Mouse (Mus musculus): ENCODE measurements at regions not wholly inside any gene's neighbourhood (a gene's known extent, or its start where the extent isn't known, plus 50 kb on each side); places are given as distances from the start of the nearest gene placed in this dataset.

DNA sequence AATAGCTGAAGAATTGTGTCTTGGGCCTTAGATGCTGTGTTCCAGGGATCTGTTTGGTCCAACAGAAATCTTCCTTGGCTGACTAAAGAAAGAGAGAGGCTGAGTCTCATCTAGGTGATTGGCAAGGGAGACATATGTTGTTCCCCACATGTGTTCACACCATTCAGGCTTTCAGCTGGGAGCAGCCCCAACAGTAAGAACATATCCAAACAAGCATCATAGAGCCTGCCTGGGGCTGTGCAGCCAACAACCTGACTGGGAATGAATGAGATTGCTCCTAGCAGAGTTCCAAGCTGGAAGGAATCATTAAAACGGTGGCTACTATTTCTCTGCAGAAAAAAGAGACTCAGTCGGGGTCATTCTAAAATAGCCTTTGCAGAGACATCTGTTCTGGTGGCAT, 350.3 kb downstream of the Lpin1 start:
- no peak for DNase-seq

DNA sequence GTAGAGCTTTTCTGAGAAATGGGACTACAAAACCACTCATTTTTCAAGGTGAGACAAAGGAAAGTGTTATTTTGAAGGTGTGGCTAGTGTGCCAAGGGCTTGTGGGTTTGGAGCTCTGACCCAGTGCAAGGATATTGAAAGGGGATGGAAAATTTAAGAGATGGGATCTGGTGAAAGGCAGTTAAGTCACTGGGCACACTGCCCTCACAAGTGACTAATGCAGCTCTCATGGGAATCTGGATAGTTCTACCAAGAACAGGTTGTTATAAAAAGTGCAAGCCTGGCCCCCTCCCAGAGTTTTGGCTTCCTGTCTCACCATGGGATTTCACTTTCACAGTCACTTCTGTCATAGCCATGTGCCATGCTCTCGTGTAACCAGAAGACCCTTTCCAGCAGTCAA, 360.1 kb downstream of the Lpin1 start:
- DNase-seq = no peak

DNA sequence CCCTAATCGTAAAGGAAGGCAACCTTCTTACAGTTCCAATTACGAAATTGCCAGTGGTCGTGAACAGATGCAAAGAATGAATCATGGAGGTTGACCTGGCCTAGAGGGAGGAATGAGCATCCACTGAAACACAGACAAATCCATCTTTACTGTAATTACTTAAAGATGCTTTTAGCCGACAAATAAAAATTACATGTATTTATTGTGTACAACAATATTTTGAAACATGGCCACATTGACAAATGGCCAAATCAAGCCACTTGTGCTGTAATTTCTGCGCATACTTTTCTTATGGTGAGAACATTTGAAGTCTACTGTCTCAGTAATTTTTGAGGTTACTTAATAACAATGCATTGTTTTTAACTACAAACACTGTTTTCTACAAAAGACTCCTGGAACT, 360.7 kb downstream of the Lpin1 start:
- DNase-seq = no peak

DNA sequence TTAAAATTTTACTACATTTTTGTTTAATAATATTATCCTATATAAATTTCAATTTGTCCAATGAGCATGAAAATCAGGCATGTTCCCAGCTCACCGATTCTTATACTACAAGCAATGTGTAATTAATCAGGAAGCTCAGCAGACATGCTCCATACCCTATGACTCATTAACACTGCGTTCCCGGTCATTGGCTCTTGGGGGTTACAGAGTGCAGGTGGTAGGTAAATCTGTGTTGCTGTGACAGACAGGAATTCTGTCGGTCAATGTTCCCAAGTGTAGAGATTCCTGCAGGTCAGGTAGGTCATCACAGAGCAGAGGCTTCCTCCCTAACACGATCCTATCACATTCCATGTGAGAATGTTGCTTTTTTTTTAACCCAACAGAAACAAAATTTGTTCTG, 371.0 kb downstream of the Lpin1 start:
- no peak for DNase-seq

DNA sequence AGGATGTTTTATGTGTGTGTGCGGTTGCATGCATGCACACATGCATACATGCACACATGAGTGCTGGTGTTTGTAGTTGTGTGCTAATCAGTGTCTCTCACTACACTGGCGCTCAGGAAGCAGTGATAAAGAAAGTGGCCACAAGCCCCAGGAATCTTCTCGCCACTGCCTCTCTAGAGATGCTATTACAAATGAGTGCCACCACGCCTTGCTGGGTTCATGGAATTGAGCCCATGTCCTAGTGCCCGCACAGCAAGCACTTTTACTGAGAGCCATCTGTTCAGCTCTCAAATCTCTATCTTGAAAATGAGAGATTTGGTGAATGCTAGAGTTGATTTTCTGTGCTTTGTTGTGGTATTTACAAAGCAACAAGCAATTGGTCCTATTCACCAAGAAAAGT, 373.3 kb downstream of the Lpin1 start:
- DNase-seq = no peak

DNA sequence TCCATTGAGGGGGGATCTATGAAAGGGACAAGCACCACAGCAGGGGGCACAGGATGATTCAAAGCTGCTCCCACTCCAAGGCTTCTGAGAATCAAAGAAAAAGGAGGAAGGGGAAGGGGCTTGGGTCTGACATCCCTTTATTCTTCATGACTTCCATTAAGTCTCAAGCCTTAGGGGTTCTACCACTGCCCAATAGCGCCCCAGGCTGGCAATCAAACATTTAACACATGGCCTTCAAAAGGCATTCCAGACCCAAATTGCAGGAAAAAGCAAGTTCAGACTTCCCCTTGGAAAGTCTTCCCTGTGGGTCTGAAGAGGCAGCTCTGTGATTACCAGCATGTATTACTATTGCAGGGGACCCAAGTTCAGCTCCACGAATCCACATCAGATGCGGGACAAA, 377.2 kb downstream of the Lpin1 start:
- no peak for DNase-seq

DNA sequence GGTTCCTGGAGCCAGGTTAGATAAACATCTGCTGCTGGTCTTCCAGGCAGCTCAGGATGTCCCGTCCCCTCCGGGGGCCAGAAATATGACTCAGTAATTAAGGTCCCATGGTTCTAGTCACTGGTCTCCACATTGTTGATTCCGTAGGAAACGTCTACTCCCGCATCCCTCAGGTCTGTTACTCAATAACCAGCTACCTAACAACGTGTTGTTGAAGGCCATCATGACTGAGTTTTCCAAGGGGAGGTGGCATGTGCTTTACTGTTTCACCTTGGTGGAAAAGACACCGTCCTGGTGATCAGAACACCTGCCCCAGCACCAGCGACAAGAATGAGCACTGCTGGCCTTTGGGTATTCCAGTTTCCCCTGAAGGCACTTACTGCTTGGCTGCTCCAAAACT, 377.9 kb downstream of the Lpin1 start:
- no peak for DNase-seq

DNA sequence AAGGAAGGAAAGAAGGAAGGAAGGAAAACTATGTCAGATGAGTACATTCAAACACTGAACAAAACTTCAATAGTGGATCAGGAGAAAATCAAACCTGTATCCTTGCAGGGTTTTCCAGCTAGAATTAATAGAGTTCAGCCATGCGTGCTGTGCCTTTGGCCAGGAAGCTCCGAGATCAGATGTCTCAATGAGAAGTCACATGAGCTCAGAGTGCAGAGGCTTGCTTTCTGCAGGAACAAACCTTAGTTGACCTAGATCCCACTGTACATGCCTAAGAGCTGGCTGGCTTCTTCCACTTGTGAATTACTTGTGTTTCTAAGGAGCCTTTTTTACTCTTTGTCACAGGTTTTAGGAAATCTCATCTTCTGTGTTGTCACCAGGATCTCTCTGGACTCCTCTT, 378.7 kb downstream of the Lpin1 start:
- no peak for DNase-seq

DNA sequence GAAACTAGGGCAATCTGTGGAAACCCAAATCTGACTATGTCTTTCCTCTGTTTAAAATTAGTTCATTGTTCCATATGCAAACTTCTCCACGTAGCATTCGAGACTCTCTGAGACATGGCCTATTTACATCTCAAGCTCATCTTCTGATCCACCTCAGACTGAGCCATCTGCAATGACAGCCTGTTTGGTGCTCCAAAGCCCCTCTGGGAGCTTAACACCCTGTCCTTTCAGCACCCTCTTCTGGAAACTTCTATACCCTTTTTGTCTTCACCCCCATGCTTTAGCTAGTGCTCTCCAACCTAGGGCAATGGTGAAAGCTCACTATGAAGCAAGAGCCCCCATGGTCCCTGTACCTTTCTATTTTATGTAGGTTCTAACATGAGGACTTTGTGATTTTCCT, 379.7 kb downstream of the Lpin1 start:
- DNase-seq = no peak

DNA sequence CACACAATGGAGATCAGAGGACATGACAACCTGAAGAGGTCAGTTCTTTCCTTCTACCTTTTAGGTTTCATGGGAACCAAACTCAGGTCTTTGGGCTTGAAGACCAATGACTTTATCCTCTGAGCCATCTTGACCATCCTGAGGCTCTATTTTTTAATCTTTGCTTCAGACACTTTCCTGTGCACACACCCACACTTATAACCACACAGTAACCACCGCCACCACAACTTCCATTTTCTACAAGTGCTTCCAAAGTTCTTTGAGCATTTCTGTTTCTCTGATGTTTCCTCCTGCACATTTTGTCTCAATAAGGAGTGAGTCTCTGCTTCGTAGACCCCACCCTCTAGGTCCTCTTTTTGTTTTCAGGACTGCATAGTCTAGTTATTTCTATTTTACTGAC, 385.3 kb downstream of the Lpin1 start:
- DNase-seq = no peak

DNA sequence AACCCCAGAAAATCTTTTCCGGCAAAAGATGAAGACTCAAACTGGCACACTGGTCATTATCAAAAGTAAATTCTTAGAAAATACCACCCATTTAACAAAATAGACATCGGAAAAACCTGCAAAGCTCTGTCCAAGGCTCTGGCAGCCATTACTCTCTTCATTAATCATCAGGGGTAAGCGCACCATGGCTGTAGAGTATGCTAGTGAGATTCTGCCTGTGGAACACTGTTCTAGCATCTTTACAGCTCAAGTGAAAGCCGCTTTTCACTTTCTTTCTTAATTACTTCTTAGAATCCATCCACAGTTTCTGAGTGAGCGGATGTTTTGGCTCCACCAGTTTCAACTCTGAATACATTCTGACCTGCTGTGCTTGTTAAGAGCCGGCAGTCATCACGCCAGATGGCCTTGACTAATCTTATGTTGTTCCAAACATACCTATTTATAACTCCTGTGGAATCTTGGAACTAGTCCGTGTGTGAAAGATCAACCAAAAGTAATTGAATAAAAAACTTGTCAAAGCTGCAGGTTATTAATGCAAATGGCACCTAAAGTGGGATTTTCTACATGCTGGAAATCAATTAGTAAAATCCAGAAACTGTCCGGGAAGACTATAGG, 387.8 kb downstream of the Lpin1 start:
- DNase-seq = no peak

DNA sequence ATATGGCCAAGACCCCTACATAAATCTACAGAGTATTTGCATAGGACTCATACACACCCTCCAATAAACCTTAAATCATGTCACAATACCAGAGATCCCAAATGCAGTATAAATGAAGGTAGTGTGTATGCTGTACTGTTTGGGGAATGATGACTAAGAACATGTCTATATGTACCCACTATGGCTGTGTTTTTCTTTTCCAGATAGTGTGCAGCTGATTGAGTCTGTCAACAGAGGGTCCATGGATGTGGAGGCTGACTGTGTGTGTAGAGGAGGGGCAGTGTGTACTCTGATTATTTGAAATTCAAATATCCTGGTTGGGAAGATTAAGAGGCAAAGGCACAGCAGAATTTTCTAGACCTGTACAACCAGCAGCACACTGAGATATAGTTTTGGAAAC, 388.6 kb downstream of the Lpin1 start:
- no peak for DNase-seq

DNA sequence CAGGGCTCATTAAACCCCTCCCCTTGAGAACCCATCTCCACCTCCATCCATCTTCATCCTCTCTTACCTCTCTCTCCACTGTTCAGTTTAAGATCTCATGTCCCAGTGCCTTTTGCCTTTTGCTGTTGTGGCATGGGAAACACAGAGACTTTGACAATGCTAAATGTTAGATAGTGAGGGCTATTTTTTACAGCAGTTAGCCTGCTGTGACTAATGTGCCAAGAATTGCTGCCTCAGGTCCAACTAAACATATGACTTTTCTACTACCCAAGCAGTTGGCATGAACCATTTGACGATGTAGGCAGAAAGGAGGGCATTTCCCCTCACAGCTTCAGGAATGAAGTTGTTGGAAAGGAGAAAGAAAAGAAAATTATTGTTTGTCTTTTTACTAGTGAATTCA, 389.6 kb downstream of the Lpin1 start:
- DNase-seq = no peak

DNA sequence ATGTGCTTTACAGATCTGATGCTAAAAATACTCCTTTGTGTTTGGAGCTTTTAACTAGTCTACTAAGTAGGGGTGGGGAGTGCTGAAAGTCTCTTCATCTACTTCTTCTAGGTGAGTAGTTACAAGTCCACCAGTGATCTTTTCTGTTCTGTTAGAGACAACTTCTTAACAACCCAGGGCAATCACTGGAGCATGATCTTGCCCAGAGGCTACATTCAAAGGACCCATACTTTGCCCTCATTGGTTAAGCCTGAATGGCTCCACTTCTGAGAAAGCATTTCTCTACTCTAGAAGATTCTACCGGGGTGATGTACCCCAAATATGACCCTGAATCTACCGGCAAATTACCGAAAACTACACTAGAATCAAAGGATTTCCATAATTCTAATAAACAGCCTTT, 390.2 kb downstream of the Lpin1 start:
- no peak for DNase-seq

DNA sequence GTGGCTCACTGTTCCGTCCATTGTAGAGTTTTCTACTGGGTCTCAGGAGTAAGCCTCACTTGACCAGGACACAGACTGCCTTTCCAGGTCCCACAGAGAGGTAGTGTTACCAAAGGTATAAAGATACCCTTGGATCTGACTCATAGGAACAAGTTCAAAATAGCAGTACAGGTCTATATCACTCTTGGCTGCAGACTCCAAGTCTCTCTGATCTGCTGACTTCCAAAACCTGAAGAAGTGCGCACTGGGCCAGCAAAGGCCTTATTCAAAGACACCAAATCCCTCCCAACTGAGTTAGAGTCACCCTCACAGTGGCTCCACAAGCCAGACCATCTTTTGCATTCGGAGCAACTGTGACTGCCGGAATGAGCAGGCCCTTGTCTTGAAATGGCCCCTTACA, 391.9 kb downstream of the Lpin1 start:
- no peak for DNase-seq

DNA sequence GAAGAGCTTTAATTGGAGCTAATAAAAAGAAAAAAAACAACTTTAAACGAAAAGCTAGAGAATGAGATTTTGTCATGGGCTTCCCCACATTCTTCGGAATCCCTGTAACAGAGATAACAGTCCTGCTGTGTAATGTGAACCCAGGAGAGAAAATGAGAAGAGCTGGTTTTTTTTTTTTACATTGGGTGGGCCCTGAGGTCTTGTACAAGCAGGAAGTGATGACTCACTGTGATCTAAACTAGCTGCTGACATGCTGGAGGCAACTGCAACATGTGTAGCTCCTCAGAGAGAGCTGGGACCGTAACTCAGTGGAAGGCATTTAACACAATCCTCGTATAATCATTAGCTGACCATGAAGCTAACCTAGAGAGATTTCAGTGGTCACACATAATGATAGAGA, 393.8 kb upstream of the Trib2 start:
- no peak for DNase-seq

DNA sequence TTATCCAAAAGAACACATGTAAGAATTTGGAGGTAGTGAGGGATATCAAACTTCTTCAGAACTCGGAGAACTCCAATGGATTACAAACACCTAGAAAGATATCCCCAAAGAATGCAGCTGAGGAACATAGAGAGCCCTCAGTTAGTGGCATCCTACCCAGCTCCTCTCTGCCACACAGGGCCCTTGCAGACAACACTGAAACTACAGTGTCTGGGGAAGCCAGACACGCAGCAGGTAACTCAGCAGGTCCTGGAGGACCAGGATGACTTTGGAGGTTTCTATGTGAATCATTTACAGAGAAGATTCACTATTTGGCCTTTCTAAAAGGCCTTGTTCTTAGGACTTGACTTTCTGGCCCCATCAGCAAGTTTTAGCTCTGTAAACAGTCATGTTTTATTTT, 393.4 kb upstream of the Trib2 start:
- DNase-seq = no peak

DNA sequence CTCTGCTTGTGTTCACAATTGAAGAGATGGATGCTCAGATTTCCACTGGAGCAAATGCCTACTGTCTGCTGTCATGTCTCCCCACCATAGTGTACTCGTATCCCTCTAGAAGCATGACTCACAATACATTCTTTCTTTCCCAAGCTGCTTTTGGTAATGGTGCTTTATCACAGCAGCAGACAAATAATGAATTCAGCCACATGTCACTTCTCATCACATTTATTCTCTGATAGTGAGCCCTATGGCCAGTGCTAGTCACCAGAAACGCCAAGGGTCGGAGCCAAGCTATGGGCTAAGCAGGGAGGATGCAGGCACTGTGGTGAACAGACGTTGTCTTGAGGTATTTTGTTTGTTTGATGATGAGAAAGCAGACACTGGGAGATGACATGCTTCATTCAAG, 388.2 kb upstream of the Trib2 start:
- no peak for DNase-seq

DNA sequence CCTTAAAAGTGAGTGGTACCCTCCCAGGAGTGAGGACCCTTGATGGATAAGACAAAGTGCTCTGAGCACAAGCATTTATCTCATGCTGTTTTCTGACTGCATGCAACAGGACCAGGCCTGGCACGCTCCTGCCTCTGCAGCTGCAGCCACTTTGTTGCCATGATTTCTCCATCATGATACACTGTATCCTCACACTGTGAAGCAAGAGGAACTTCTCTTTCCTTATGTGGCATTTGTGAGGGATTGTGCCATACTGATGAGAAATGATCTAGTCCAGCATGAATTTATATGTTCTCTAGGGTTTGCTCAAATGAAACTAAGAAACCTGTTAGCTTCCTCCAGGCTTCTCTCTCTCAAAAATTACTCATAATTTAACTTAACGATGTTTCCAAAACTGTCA, 380.2 kb upstream of the Trib2 start:
- no peak for DNase-seq

DNA sequence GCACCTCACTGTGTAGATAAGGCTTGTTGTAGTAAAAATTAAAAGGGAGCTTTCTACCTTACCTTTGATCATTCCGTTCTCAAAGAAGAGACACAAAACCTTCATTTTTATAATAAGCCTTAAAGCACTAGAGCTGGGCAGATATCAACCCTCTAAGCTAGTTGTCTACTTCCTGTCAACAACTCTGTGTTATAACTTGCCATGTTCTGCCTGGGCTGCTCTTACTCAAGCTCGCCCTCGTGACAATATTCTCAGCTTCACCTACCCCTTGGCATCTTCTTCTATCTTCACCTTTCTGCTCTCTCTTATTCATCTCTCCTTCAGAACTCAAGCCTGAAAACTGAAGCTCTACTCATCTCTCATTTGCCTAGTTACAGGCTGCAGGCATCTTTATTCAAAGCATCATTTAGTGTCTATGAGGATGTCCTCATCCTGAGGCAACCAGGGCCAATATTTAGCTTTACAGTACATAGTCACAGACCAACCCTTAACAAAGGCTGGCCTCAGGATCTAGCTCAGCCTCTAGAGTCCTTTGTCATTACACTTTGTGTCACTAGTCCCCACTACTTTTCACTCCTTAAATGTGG, 375.2 kb upstream of the Trib2 start:
- no peak for DNase-seq

DNA sequence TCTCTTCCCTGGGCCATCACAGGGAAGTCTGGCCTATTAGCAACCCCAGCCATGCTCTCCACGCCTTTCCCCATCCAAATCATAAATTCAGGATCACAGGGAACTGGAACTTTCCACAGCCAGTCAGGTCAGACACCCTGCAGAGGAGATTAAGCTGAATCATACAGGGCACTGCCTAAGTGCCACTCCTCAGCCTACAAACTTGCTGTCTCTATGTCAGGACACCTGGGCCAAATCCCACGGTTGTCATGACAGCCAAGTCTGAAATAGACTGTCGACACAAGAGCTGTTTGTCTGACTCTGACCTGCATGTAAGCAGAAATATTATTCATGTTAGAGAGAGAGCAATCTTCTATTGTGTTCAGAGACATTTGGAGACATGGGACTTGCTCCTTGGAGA, 374.0 kb upstream of the Trib2 start:
- DNase-seq = no peak

DNA sequence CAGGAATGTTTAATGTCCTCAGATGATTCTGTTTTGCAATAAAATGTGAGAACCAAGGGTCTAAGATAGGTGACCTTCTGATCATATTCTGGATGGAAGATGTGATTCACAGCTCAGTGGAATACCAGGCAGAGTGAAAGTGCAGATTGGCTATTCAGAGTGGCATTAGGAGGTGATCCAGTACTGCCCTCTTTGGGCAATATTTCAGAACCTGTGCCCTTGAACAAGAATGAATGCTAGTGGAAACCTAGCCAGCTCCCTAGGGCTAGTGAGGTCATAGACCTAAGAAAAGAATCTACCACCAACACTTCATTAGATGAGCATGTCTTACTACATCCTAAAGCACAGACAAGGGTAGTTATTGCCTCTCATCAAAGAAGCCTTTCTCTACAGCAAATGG, 372.7 kb upstream of the Trib2 start:
- no peak for DNase-seq

DNA sequence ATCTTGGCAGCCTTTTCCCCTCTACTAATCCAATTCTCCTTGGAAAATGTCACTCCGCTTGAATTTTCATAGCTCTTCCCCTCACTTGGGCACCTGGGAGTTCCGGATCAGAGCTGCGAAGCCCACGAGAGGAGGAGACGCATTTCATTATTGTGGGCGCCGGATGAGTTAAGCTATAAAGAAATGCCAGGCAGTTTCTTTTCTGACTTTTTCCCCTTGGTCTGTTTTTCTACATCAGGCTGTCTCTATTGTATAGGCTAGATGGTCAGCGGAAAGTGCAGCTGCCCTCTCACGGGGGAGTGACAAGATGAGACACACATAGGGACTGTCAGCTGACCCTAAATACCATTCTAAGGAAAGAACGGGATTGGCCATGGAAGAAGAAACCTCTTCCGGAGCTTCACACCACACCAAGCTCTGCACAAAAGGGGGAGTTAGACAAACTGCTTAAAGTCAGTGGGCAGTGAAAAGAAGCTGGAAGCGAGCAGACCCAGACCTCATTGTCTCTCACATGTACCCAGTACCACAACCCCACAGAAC, 369.3 kb upstream of the Trib2 start:
- no peak for DNase-seq

DNA sequence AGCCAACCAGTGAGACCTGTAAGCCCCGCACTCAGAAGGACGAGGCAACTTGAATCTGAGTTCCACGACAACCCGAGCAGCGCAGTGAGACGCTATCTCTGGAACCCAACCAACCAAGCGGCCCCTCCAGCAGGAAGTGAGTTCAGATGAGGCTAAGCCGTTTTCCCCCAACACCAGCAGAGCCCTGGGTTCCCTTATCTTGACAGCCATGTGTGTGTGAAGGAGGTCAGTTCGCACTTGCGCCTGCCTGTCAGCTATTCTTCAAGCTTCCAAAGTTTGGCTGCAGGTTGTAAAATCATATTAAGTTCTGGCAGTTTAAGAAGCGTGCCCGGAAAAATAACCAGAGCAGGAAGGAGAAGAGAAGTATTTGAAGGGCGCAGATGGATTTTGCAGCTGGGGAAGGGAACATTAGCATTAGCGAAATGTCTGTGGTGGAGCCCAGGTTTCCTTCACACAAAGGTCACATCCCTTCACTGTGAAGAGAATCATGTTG, 368.8 kb upstream of the Trib2 start:
- DNase-seq = peak; percentile 67

DNA sequence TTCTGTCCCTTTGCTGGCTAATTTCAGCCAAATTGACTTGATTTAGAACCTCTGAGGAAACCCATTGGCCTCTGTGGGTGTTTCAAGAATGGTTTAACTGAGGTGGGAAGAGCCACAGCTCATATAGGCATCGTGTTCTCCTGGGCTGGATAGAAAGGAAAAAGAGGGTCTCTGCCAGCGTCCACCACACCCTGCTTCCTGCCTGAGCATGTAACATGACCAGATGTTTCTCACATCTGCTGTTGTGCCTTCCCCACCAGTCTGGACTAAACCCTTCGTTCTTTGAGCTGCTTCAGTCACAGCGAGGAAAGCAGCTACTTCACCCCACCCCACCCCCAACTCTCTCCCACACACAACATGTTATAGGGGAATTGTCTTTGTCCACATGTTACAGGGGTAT, 366.3 kb upstream of the Trib2 start:
- DNase-seq = no peak
